ENCODE assay signal across 8 mouse cellular contexts in the genomic region with DNA sequence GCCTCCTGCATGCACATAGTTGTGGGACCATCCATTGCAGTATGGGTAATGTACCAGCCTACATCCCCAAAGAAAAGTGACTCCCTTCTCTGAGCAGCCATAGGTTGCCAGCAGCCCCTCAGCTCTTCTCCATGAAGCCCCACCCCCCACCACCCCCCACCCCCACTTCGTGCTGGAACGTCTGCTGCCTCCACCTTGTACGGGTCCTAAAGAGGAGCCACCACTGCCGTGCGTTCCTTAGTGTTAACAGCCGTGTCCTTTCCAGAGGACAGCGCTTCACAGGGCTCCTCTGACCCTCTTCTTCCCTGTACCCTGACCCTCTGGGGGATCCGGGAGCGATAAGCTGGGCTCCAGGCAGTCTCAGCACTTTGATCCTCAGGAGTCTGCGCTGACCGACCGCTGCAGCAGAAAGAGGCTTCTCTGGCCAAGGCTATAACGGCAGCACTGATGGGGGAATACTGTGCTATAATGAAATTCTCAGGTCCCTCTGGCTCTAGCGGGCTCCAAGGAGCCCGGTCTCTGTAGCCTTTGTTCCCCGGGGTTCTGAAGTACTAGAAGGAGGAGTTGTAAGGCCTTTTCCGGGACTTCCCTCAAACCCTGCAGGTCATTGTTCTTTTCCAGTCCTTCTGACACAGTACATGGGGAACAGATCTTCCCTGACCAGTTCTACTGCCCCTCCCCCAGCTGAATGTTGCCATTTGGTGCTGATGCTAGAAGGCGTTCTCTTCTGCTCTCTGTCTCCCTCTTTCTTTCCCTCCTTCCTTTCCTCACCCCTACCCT. TPM values are rescaled to one million over a fixed set of nuclear protein-coding genes. Genes with fewer than 3 reads are reported as not detected.
DNase-seq lines count a peak whose midpoint lies in the region; ATAC-seq and TF ChIP-seq lines count a peak whose summit lies in the region.

No protein-coding gene starts in this region.

- DNase-seq in left cerebral cortex, adult 2 months (ENCODE audit: extremely low spot score in 1 of 2, low spot score in 2 of 2), result peak in 1 of 2 experiments; percentile 42
- DNase-seq in left cerebral cortex, adult 9 months (ENCODE audit: low spot score in 2 of 2), result no peak
- peak; percentile 73 to 82 for DNase-seq in cerebellum, adult 18-20 months
- peak; percentile 61 for DNase-seq in forebrain, embryonic 10.5 days (ENCODE audit: extremely low spot score, low spot score)
- DNase-seq in intestine, embryonic 14.5 days (ENCODE audit: low spot score), result peak; percentile 71
- peak; percentile 16 for DNase-seq in lung, postnatal 0 days (ENCODE audit: low spot score)
- DNase-seq in stomach, postnatal 0 days (ENCODE audit: low spot score), result peak; percentile 34
- no peak for DNase-seq in adipocyte (ENCODE audit: low spot score)

- H3K9ac ChIP-seq in intestine, embryonic 14.5 days (ENCODE audit: low read length), result peak overlapping the region; percentile 54
- H3K9ac ChIP-seq in lung, postnatal 0 days (replicated peaks; ENCODE audit: low read depth), result no peak overlapping the region
- H3K9ac ChIP-seq in stomach, postnatal 0 days (ENCODE audit: low read length), result peak overlapping the region; percentile 54

- H3K27me3 ChIP-seq in forebrain, embryonic 10.5 days (ENCODE audit: poor library complexity, severe bottlenecking), result no peaks in the 10 kb centered on the region
- H3K27me3 ChIP-seq in intestine, embryonic 14.5 days (replicated peaks; ENCODE audit: control insufficient read depth, insufficient read depth, low read length), result no peaks in the 10 kb centered on the region
- H3K27me3 ChIP-seq in lung, postnatal 0 days (replicated peaks; ENCODE audit: insufficient read depth, low read length), result no peaks in the 10 kb centered on the region
- no peaks in the 10 kb centered on the region for H3K27me3 ChIP-seq in stomach, postnatal 0 days (ENCODE audit: control insufficient read depth, insufficient read depth, low read length)

- no peak for TF ChIP-seq EP300 in lung, postnatal 0 days (IDR thresholded peaks at IDR 0.05)
- no peak for TF ChIP-seq EP300 in stomach, postnatal 0 days (optimal IDR thresholded peaks at IDR 0.05)

- H3K4me3 ChIP-seq in left cerebral cortex, adult 2 months, result peak overlapping the region; percentile 40
- H3K4me3 ChIP-seq in forebrain, embryonic 10.5 days, result peak overlapping the region; percentile 53
- H3K4me3 ChIP-seq in intestine, embryonic 14.5 days (ENCODE audit: low read depth, low read length), result peak overlapping the region; percentile 37
- no peak overlapping the region for H3K4me3 ChIP-seq in lung, postnatal 0 days (ENCODE audit: low read depth, low read length)
- H3K4me3 ChIP-seq in stomach, postnatal 0 days (ENCODE audit: low read depth, low read length), result peak overlapping the region; percentile 34

- H3K4me1 ChIP-seq in forebrain, embryonic 10.5 days, result peaks cover 22% of the 10 kb centered on the region
- peaks cover 11% of the 10 kb centered on the region for H3K4me1 ChIP-seq in intestine, embryonic 14.5 days (replicated peaks; ENCODE audit: control insufficient read depth, insufficient read depth, low read length)
- 0 out of 2 replicates have a peak, but pooled peaks cover 2% of the 10 kb centered on the region for H3K4me1 ChIP-seq in lung, postnatal 0 days (ENCODE audit: insufficient read depth, low read depth, low read length)
- no peaks in the 10 kb centered on the region for H3K4me1 ChIP-seq in stomach, postnatal 0 days (replicated peaks; ENCODE audit: control insufficient read depth, insufficient read depth)

- TF ChIP-seq CTCF in left cerebral cortex, adult 2 months (IDR thresholded peaks at IDR 0.05), result no peak; the same call in 1 of the 2 replicates
- TF ChIP-seq CTCF in lung, postnatal 0 days (IDR thresholded peaks at IDR 0.05), result no peak
- TF ChIP-seq CTCF in stomach, postnatal 0 days (IDR thresholded peaks at IDR 0.05; ENCODE audit: low read depth), result peak; percentile 27; the same call in 1 of the 2 replicates

- H3K4me2 ChIP-seq in intestine, embryonic 14.5 days (ENCODE audit: low read length), result peak overlapping the region; percentile 59
- H3K4me2 ChIP-seq in lung, postnatal 0 days (replicated peaks; ENCODE audit: low read depth, low read length), result peak overlapping the region; percentile 49
- H3K4me2 ChIP-seq in stomach, postnatal 0 days (replicated peaks; ENCODE audit: low read depth), result peak overlapping the region; percentile 54

- H3K27ac ChIP-seq in left cerebral cortex, adult 2 months, result peak overlapping the region; percentile 34; the same call in 1 of the 2 replicates
- peak overlapping the region; percentile 85 for H3K27ac ChIP-seq in forebrain, embryonic 10.5 days
- peak overlapping the region; percentile 38; the same call in 1 of the 2 replicates for H3K27ac ChIP-seq in intestine, embryonic 14.5 days (ENCODE audit: low read depth)
- no peak overlapping the region for H3K27ac ChIP-seq in lung, postnatal 0 days (ENCODE audit: low read length)
- H3K27ac ChIP-seq in stomach, postnatal 0 days (replicated peaks), result no peak overlapping the region

- H3K36me3 ChIP-seq in forebrain, embryonic 10.5 days (replicated peaks), result no peaks in the 10 kb centered on the region
- H3K36me3 ChIP-seq in intestine, embryonic 14.5 days (ENCODE audit: control insufficient read depth, insufficient read depth, low read length), result no peaks in the 10 kb centered on the region
- H3K36me3 ChIP-seq in lung, postnatal 0 days (ENCODE audit: insufficient read depth, low read length), result no peaks in the 10 kb centered on the region
- no peaks in the 10 kb centered on the region for H3K36me3 ChIP-seq in stomach, postnatal 0 days (ENCODE audit: control insufficient read depth, insufficient read depth, low read length)

- intact Hi-C loops in left cerebral cortex, adult 2 months (cut with DNase I), result loop anchor here (5.0 kb wide), 1 partner anchor 110 kb away; no protein-coding TSS in a partner anchor

- H3K9me3 ChIP-seq in forebrain, embryonic 10.5 days, result no peaks in the 10 kb centered on the region
- no peaks in the 10 kb centered on the region for H3K9me3 ChIP-seq in intestine, embryonic 14.5 days (ENCODE audit: control insufficient read depth, low read length)
- no peaks in the 10 kb centered on the region for H3K9me3 ChIP-seq in lung, postnatal 0 days (ENCODE audit: low read length)
- H3K9me3 ChIP-seq in stomach, postnatal 0 days (ENCODE audit: control insufficient read depth, low read length), result no peaks in the 10 kb centered on the region

- ATAC-seq in intestine, embryonic 14.5 days (replicated peaks; ENCODE audit: low FRiP score, low TSS enrichment, low read depth), result peak; percentile 65
- ATAC-seq in lung, postnatal 0 days, result peak; percentile 41
- ATAC-seq in stomach, postnatal 0 days (ENCODE audit: low FRiP score, low TSS enrichment), result peak; percentile 33

- WGBS in forebrain, embryonic 10.5 days, result under 1% methylated on average over 18 of the region's 18 CpGs
- under 1% methylated on average over 18 of the region's 18 CpGs for WGBS in intestine, embryonic 14.5 days
- WGBS in lung, postnatal 0 days, result 2% methylated on average over 17 of the region's 18 CpGs
- WGBS in stomach, postnatal 0 days, result 1% methylated on average over 18 of the region's 18 CpGs

RNA-seq across cellular contexts. Expression of gene Prmt5, which starts 10.1 kb away (rescaled TPM):
- total RNA-seq in left cerebral cortex, adult 2 months (2021), result 10 to 100 TPM; 46.5 to 48.3 TPM
- 162 and 164 TPM in 2 replicates for polyA plus RNA-seq in forebrain, embryonic 10.5 days (2016; fragmentation: Nextera tagmentation; extraction: Ambion mirVana)
- polyA plus RNA-seq in intestine, embryonic 14.5 days (2014; fragmentation: Nextera tagmentation; extraction: Ambion mirVana), result 89.6 and 99.5 TPM in 2 replicates
- 21.2 and 24.3 TPM in 2 replicates for polyA plus RNA-seq in lung, postnatal 0 days (2015; fragmentation: Nextera tagmentation; extraction: Ambion mirVana)
- 28.1 and 29.2 TPM in 2 replicates for polyA plus RNA-seq in stomach, postnatal 0 days (2015; fragmentation: Nextera tagmentation; extraction: Ambion mirVana)

RNA-seq across cellular contexts. Expression of gene Haus4, which starts 27.0 kb away (rescaled TPM):
- 1 to 10 TPM; 2.2 to 2.7 TPM for total RNA-seq in left cerebral cortex, adult 2 months (2021)
- polyA plus RNA-seq in forebrain, embryonic 10.5 days (2016; fragmentation: Nextera tagmentation; extraction: Ambion mirVana), result 59.1 and 65.4 TPM in 2 replicates
- polyA plus RNA-seq in intestine, embryonic 14.5 days (2014; fragmentation: Nextera tagmentation; extraction: Ambion mirVana), result 57.9 and 58.2 TPM in 2 replicates
- 22.1 and 24.2 TPM in 2 replicates for polyA plus RNA-seq in lung, postnatal 0 days (2015; fragmentation: Nextera tagmentation; extraction: Ambion mirVana)
- 23.7 and 24.1 TPM in 2 replicates for polyA plus RNA-seq in stomach, postnatal 0 days (2015; fragmentation: Nextera tagmentation; extraction: Ambion mirVana)

RNA-seq across cellular contexts. Expression of gene Ajuba, which starts 49.9 kb away (rescaled TPM):
- total RNA-seq in left cerebral cortex, adult 2 months (2021), result 1 to 10 TPM; 1.3 to 2.8 TPM
- 79.1 and 98.7 TPM in 2 replicates for polyA plus RNA-seq in forebrain, embryonic 10.5 days (2016; fragmentation: Nextera tagmentation; extraction: Ambion mirVana)
- polyA plus RNA-seq in intestine, embryonic 14.5 days (2014; fragmentation: Nextera tagmentation; extraction: Ambion mirVana), result 14.5 and 19.0 TPM in 2 replicates
- polyA plus RNA-seq in lung, postnatal 0 days (2015; fragmentation: Nextera tagmentation; extraction: Ambion mirVana), result 40.0 and 46.4 TPM in 2 replicates
- polyA plus RNA-seq in stomach, postnatal 0 days (2015; fragmentation: Nextera tagmentation; extraction: Ambion mirVana), result 18.9 and 26.4 TPM in 2 replicates

RNA-seq across cellular contexts. Expression of gene Rem2, which starts 51.5 kb away (rescaled TPM):
- total RNA-seq in left cerebral cortex, adult 2 months (2021), result 1 to 10 TPM; 3.2 to 7.2 TPM
- 12.5 TPM in 2 replicates for polyA plus RNA-seq in forebrain, embryonic 10.5 days (2016; fragmentation: Nextera tagmentation; extraction: Ambion mirVana)
- 2.9 and 3.7 TPM in 2 replicates for polyA plus RNA-seq in intestine, embryonic 14.5 days (2014; fragmentation: Nextera tagmentation; extraction: Ambion mirVana)
- 11.9 and 16.0 TPM in 2 replicates for polyA plus RNA-seq in lung, postnatal 0 days (2015; fragmentation: Nextera tagmentation; extraction: Ambion mirVana)
- polyA plus RNA-seq in stomach, postnatal 0 days (2015; fragmentation: Nextera tagmentation; extraction: Ambion mirVana), result 0.47 and 0.59 TPM in 2 replicates

Comparison
In these comparisons a context has a peak if more than half of its experiments do, and no peak if none do; other contexts are left out.
1. DNase-seq: peak in cerebellum, adult 18-20 months (2 of 2), forebrain, embryonic 10.5 days (single experiment), intestine, embryonic 14.5 days (single experiment), lung, postnatal 0 days (single experiment) and stomach, postnatal 0 days (single experiment); none in left cerebral cortex, adult 9 months (0 of 2) and adipocyte (single experiment).
2. H3K27ac ChIP-seq: peak in left cerebral cortex, adult 2 months (single experiment), forebrain, embryonic 10.5 days (single experiment) and intestine, embryonic 14.5 days (single experiment); none in lung, postnatal 0 days (single experiment) and stomach, postnatal 0 days (single experiment).
3. Peak in every context shown above with its lines, with median percentiles within 50 percentile points of each other: ATAC-seq and H3K4me2 ChIP-seq.